Mouse (Mus musculus): ENCODE results near the gene Sik1. TPM values are rescaled to one million over a fixed set of nuclear protein-coding genes. Genes with fewer than 3 reads are reported as not detected.

Sik1 gene
- polyA plus RNA-seq, 1 experiment from 2014 or later: 16.7 TPM

- Histone ChIP-seq H3K9me3 (ENCODE audit: control insufficient read depth, low read length) (no peaks in the 10 kb centered on the region), H3K9ac (ENCODE audit: low read length) (no peak overlapping the region), H3K27ac (ENCODE audit: low read depth, low read length) (no peak overlapping the region), H3K4me2 (ENCODE audit: low read depth, low read length, severe bottlenecking) (no peak overlapping the region), H3K4me1 (replicated peaks; ENCODE audit: control insufficient read depth, insufficient read depth, low read length) (no peaks in the 10 kb centered on the region), H3K4me3 (ENCODE audit: low read depth, low read length) (no peak overlapping the region), H3K36me3 (ENCODE audit: control insufficient read depth, insufficient read depth, low read length) (no peaks in the 10 kb centered on the region), H3K27me3 (ENCODE audit: control insufficient read depth, insufficient read depth, low read length) (no peaks in the 10 kb centered on the region)
- ATAC-seq (replicated peaks; ENCODE audit: low FRiP score): no peak
- DNase-seq (ENCODE audit: low spot score): no peak
- 95% methylated on average over 11 of the region's 11 CpGs for WGBS
Measured at GRCm38 (mm10) chr17:31835528-31836263, 19.9 kb downstream of the Sik1 start.

DNA sequence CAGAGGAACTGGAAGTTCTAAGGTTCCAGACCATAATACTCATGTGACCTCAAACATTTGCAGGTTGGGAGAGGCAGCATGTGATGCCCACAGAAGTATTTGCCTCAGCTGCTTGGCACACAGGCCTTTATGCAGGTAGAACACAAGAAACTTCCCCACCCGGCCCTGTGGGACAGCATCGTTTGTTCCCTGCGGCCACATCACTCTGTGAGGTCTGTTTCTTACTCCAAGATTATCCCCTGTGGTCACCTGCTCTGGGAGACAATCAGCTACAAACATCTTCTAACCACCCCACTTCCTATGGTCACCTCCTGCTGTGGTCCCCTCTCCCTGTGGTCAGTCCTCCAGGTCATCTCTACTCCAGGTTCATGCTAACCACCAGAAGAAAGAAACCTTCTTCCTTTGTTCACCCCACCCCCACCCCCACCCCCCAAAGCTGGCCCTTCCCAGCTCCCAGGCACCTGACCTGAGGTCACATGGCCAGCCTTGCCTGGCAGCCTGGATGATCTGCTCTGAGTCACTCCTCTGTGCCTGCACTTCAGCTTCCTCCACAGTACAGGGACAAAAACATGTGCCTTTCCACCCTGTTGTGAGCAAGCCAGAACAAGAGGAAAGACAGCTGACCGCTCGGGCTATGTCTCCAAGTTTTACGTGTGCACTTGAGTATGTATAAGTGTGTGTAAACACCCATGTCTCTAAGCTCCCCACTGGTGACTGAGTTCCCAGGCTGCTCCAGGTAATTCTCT, 21.1 kb downstream of the Sik1 start:
- H3K36me3 ChIP-seq (ENCODE audit: control insufficient read depth, insufficient read depth, low read length): no peaks in the 10 kb centered on the region
- H3K27me3 ChIP-seq (ENCODE audit: control insufficient read depth, insufficient read depth, low read length): no peaks in the 10 kb centered on the region
- H3K9me3 ChIP-seq (ENCODE audit: control insufficient read depth, low read length): no peaks in the 10 kb centered on the region
- no peak overlapping the region for H3K9ac ChIP-seq (ENCODE audit: low read length)
- ATAC-seq (replicated peaks; ENCODE audit: low FRiP score) (no peak), DNase-seq (ENCODE audit: low spot score) (no peak)
- H3K4me2 ChIP-seq (ENCODE audit: low read depth, low read length, severe bottlenecking): no peak overlapping the region
- H3K27ac ChIP-seq (ENCODE audit: low read depth, low read length): no peak overlapping the region
- no peak overlapping the region for H3K4me3 ChIP-seq (ENCODE audit: low read depth, low read length)
- WGBS: 73% methylated on average over 6 of the region's 6 CpGs
- H3K4me1 ChIP-seq (replicated peaks; ENCODE audit: control insufficient read depth, insufficient read depth, low read length): no peaks in the 10 kb centered on the region

GRCm38 (mm10) chr17:31833752-31834151, 21.9 kb downstream of the Sik1 start:
- no peak overlapping the region for H3K4me2 ChIP-seq (ENCODE audit: low read depth, low read length, severe bottlenecking)
- 32% methylated on average over 7 of the region's 7 CpGs for WGBS
- no peaks in the 10 kb centered on the region for H3K27me3 ChIP-seq (ENCODE audit: control insufficient read depth, insufficient read depth, low read length)
- no peak for DNase-seq (ENCODE audit: low spot score)
- no peak overlapping the region for H3K27ac ChIP-seq (ENCODE audit: low read depth, low read length)
- H3K36me3 ChIP-seq (ENCODE audit: control insufficient read depth, insufficient read depth, low read length): no peaks in the 10 kb centered on the region
- no peak for ATAC-seq (replicated peaks; ENCODE audit: low FRiP score)
- H3K9me3 ChIP-seq (ENCODE audit: control insufficient read depth, low read length): no peaks in the 10 kb centered on the region
- no peak overlapping the region for H3K9ac ChIP-seq (ENCODE audit: low read length)
- no peak overlapping the region for H3K4me3 ChIP-seq (ENCODE audit: low read depth, low read length)
- no peaks in the 10 kb centered on the region for H3K4me1 ChIP-seq (replicated peaks; ENCODE audit: control insufficient read depth, insufficient read depth, low read length)

DNA sequence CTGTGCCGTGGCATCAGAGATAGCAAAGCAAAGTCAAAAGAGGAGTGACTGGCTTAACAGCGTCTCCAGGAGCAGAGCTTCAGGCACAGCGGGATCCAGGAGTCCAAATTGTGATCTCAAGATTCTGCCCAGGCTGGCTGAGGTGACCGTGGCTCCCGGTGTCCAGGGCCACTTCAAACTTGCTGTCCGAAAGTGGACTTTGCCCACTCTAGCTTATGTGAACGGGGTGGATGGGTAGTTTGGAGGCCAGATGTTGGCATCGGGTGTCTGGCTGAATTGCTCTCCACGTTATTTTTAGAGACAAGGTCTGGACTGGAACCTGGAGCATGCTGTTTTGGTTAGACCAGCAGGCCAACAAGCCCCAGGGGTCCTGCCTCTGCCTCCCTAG, 23.0 kb downstream of the Sik1 start:
- Histone ChIP-seq H3K9me3 (ENCODE audit: control insufficient read depth, low read length) (no peaks in the 10 kb centered on the region), H3K9ac (ENCODE audit: low read length) (no peak overlapping the region), H3K4me3 (ENCODE audit: low read depth, low read length) (no peak overlapping the region), H3K4me2 (ENCODE audit: low read depth, low read length, severe bottlenecking) (no peak overlapping the region), H3K4me1 (replicated peaks; ENCODE audit: control insufficient read depth, insufficient read depth, low read length) (no peaks in the 10 kb centered on the region), H3K36me3 (ENCODE audit: control insufficient read depth, insufficient read depth, low read length) (no peaks in the 10 kb centered on the region), H3K27ac (ENCODE audit: low read depth, low read length) (no peak overlapping the region), H3K27me3 (ENCODE audit: control insufficient read depth, insufficient read depth, low read length) (no peaks in the 10 kb centered on the region)
- ATAC-seq (replicated peaks; ENCODE audit: low FRiP score) (no peak), DNase-seq (ENCODE audit: low spot score) (no peak)
- 95% methylated on average over 9 of the region's 9 CpGs for WGBS

DNA sequence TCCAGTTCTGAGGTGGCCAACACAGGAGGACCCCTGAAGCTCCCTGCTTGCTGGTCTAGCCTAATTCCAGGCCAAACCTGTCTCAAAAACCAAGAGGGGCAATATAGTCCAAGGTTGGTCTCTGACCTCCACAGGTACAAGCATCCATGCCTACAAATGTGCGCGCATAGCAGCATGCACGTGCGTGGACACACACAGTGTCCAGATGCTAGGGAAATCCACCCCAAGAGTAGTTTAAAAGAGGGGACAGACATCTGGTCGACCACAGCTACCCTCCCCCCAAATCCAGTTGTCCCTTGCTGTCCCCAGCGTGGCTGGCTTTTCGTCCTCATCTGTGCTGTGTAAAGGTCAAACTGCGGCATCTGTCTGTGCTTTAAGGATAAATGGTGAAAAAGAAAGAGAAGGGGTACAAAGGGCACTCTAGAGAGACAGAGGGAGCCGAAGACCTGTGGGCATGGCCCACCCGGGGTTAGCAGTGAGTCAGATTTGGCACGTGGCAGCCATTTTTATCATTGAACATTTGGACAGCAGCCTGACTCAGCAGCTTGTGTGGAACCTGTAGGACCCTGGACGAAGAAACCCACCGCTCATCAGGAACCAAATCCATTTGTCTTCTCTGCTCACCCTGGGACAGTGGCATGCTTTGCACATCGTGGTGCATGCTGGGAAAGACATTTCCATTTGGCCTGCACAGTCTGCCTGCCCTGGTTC, 23.6 kb downstream of the Sik1 start:
- no peaks in the 10 kb centered on the region for H3K36me3 ChIP-seq (ENCODE audit: control insufficient read depth, insufficient read depth, low read length)
- no peaks in the 10 kb centered on the region for H3K9me3 ChIP-seq (ENCODE audit: control insufficient read depth, low read length)
- DNase-seq (ENCODE audit: low spot score): no peak
- no peaks in the 10 kb centered on the region for H3K27me3 ChIP-seq (ENCODE audit: control insufficient read depth, insufficient read depth, low read length)
- no peak overlapping the region for H3K27ac ChIP-seq (ENCODE audit: low read depth, low read length)
- WGBS: 85% methylated on average over 14 of the region's 14 CpGs
- H3K4me1 ChIP-seq (replicated peaks; ENCODE audit: control insufficient read depth, insufficient read depth, low read length): no peaks in the 10 kb centered on the region
- ATAC-seq (replicated peaks; ENCODE audit: low FRiP score): no peak
- no peak overlapping the region for H3K4me3 ChIP-seq (ENCODE audit: low read depth, low read length)
- no peak overlapping the region for H3K9ac ChIP-seq (ENCODE audit: low read length)
- no peak overlapping the region for H3K4me2 ChIP-seq (ENCODE audit: low read depth, low read length, severe bottlenecking)

GRCm38 (mm10) chr17:31831097-31831865, 24.3 kb downstream of the Sik1 start:
- Histone ChIP-seq H3K9me3 (ENCODE audit: control insufficient read depth, low read length) (no peaks in the 10 kb centered on the region), H3K36me3 (ENCODE audit: control insufficient read depth, insufficient read depth, low read length) (no peaks in the 10 kb centered on the region), H3K9ac (ENCODE audit: low read length) (no peak overlapping the region), H3K4me3 (ENCODE audit: low read depth, low read length) (no peak overlapping the region), H3K27me3 (ENCODE audit: control insufficient read depth, insufficient read depth, low read length) (no peaks in the 10 kb centered on the region), H3K4me2 (ENCODE audit: low read depth, low read length, severe bottlenecking) (no peak overlapping the region), H3K4me1 (replicated peaks; ENCODE audit: control insufficient read depth, insufficient read depth, low read length) (no peaks in the 10 kb centered on the region), H3K27ac (ENCODE audit: low read depth, low read length) (no peak overlapping the region)
- DNase-seq (ENCODE audit: low spot score): no peak
- 63% methylated on average over 6 of the region's 6 CpGs for WGBS
- ATAC-seq (replicated peaks; ENCODE audit: low FRiP score): no peak

GRCm38 (mm10) chr17:31830506-31831075, 25.0 kb downstream of the Sik1 start:
- no peak for ATAC-seq (replicated peaks; ENCODE audit: low FRiP score)
- no peak for DNase-seq (ENCODE audit: low spot score)

GRCm38 (mm10) chr17:31828916-31829315, 26.7 kb downstream of the Sik1 start:
- ATAC-seq (replicated peaks; ENCODE audit: low FRiP score): no peak
- Histone ChIP-seq H3K9ac (ENCODE audit: low read length) (no peak overlapping the region), H3K36me3 (ENCODE audit: control insufficient read depth, insufficient read depth, low read length) (no peaks in the 10 kb centered on the region), H3K27ac (ENCODE audit: low read depth, low read length) (no peak overlapping the region), H3K27me3 (ENCODE audit: control insufficient read depth, insufficient read depth, low read length) (no peaks in the 10 kb centered on the region), H3K9me3 (ENCODE audit: control insufficient read depth, low read length) (no peaks in the 10 kb centered on the region), H3K4me1 (replicated peaks; ENCODE audit: control insufficient read depth, insufficient read depth, low read length) (no peaks in the 10 kb centered on the region), H3K4me2 (ENCODE audit: low read depth, low read length, severe bottlenecking) (no peak overlapping the region), H3K4me3 (ENCODE audit: low read depth, low read length) (no peak overlapping the region)
- 93% methylated on average over 5 of the region's 5 CpGs for WGBS
- no peak for DNase-seq (ENCODE audit: low spot score)

More at GRCm38 (mm10) chr17:31830506-31831075, 25.0 kb downstream of the Sik1 start:
- Histone ChIP-seq H3K36me3 (ENCODE audit: control insufficient read depth, insufficient read depth, low read length) (no peaks in the 10 kb centered on the region), H3K4me3 (ENCODE audit: low read depth, low read length) (no peak overlapping the region), H3K9ac (ENCODE audit: low read length) (no peak overlapping the region), H3K4me1 (replicated peaks; ENCODE audit: control insufficient read depth, insufficient read depth, low read length) (no peaks in the 10 kb centered on the region), H3K27ac (ENCODE audit: low read depth, low read length) (no peak overlapping the region), H3K4me2 (ENCODE audit: low read depth, low read length, severe bottlenecking) (no peak overlapping the region), H3K9me3 (ENCODE audit: control insufficient read depth, low read length) (no peaks in the 10 kb centered on the region), H3K27me3 (ENCODE audit: control insufficient read depth, insufficient read depth, low read length) (no peaks in the 10 kb centered on the region)
- WGBS: 92% methylated on average over 8 of the region's 8 CpGs

All from forebrain, embryonic 11.5 days (tissue).